Mouse (Mus musculus) neural tube, embryonic 10.5 days (tissue): ENCODE measurements at regions not wholly inside any gene's neighbourhood (a gene's known extent, or its start where the extent isn't known, plus 50 kb on each side); places are given as distances from the start of the nearest gene placed in this dataset.

Source experiments
- DNase-seq: peaks from one replicate; pipeline ENCODE4 v3.0.0-alpha.2; 2017; ENCODE audit warnings: low spot score; ENCODE audit errors: extremely low spot score

GRCm38 (mm10) chr19:14676929-14677328 is 79.1 kb upstream of the Tle4 start:
- DNase-seq, result no peak

DNA sequence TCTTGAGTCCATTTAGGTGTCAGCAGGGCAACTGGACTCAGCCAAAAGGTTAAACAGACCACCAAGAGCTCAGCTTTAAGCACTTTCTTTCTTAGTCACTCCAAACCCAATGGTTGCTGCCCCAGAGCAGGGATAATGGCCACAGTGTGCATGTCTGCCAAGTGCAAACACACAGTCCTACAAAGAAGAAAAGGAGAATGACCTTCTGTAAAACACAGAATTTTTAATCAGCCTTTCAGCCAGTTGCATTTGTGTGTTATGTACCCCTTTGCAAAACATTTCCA is 72.9 kb upstream of the Tle4 start:
- no peak for DNase-seq

- no peak for DNase-seq
These were observed 72.4 kb upstream of the Tle4 start for GRCm38 (mm10) chr19:14670078-14670820.

DNA sequence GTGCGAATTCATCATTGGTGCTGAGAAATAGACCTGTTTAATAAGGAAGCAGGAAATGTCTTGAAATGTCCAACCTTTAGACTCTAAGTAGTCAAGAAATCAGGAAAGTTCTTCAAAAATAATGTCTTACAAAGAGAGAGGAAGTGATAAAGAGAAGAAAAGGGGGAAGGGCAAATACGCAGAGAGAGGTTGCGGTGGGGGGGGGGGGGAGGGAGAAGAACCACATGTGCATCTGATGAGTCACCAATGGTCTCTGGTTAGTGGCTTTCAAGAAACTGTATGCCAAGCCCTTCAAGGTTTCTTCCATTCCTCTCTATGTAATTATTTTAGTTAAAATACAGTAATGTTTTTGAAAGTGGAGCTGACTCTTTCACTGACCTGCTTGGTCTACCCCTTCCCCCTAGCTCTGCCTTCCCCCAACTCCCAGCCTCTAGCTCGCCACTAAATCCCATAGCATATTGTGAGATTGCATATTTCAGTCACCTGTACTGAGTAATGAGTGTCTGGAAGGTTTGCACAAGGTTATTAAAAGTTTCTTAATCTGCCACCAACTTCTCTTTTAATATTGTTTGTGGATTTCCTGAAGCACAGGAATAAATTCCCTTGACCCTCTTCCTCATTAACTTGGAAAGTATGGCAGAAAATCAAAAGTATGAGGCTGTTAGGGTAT is 70.8 kb upstream of the Tle4 start:
- no peak for DNase-seq

GRCm38 (mm10) chr19:14664682-14665417 is 67.0 kb upstream of the Tle4 start:
- no peak for DNase-seq

- DNase-seq, result no peak
These were observed 66.3 kb upstream of the Tle4 start for GRCm38 (mm10) chr19:14664096-14664586.

- no peak for DNase-seq
These were observed 65.5 kb upstream of the Tle4 start for GRCm38 (mm10) chr19:14663350-14663749.

- DNase-seq, result no peak
These were observed 61.9 kb upstream of the Tle4 start for GRCm38 (mm10) chr19:14659725-14660124.

GRCm38 (mm10) chr19:14658479-14658878 is 60.6 kb upstream of the Tle4 start:
- DNase-seq, result no peak

- DNase-seq, result no peak
These were observed 58.2 kb upstream of the Tle4 start for GRCm38 (mm10) chr19:14656022-14656388.

GRCm38 (mm10) chr19:14655302-14656021 is 57.6 kb upstream of the Tle4 start:
- no peak for DNase-seq
